Mouse (Mus musculus) ES-Bruce4 (cell line): ENCODE results near the gene Bahd1. TPM values are rescaled to one million over a fixed set of nuclear protein-coding genes. Genes with fewer than 3 reads are reported as not detected.
A peak's percentile ranks its signal among the peaks of the same experiment; 100 is the strongest.

Experiments
- H3K27ac ChIP-seq: 2 replicates; pipeline ENCODE4 v1.5.1; 2012; ENCODE audit warnings: low read length, inconsistent platforms; ENCODE audit not compliant: insufficient read depth
- H3K27me3 ChIP-seq: 2 replicates; pipeline ENCODE4 v1.6.1; 2012; ENCODE audit warnings: mild to moderate bottlenecking, low read length, inconsistent platforms; ENCODE audit not compliant: control insufficient read depth, poor library complexity, insufficient read depth, severe bottlenecking
- H3K36me3 ChIP-seq: 2 replicates; pipeline ENCODE4 v1.6.1; 2012; ENCODE audit warnings: inconsistent platforms, mild to moderate bottlenecking, low read length, moderate library complexity; ENCODE audit not compliant: control insufficient read depth, poor library complexity, insufficient read depth, severe bottlenecking
- H3K4me1 ChIP-seq: one replicate; pipeline ENCODE4 v1.8.1; 2011; ENCODE audit warnings: low read length; ENCODE audit not compliant: control insufficient read depth, insufficient read depth
- H3K4me3 ChIP-seq: 2 replicates; pipeline ENCODE4 v1.5.1; 2011; ENCODE audit warnings: low read depth, mild to moderate bottlenecking, low read length
- H3K9ac ChIP-seq: 2 replicates; pipeline ENCODE4 v1.6.1; 2012; ENCODE audit warnings: low read depth, mild to moderate bottlenecking, inconsistent platforms; ENCODE audit not compliant: poor library complexity, severe bottlenecking
- H3K9me3 ChIP-seq: replicated peaks from 2 replicates; pipeline ENCODE4 v1.6.1; 2012; ENCODE audit warnings: mild to moderate bottlenecking, low read length, inconsistent platforms; ENCODE audit not compliant: control insufficient read depth, poor library complexity, insufficient read depth, severe bottlenecking
- CTCF ChIP-seq: IDR thresholded peaks from one replicate; pipeline ENCODE4 v1.8.1; 2011; ENCODE audit warnings: low read depth, low read length
- EP300 ChIP-seq: IDR thresholded peaks from 2 replicates; pipeline ENCODE4 v1.6.1; 2011; ENCODE audit warnings: low read depth, low read length; ENCODE audit not compliant: insufficient read depth
- POLR2A ChIP-seq: IDR thresholded peaks from one replicate; pipeline ENCODE4 v1.8.1; 2011; ENCODE audit warnings: low read length; ENCODE audit not compliant: insufficient read depth
- polyA plus RNA-seq: library from polyadenylated mRNA; stranded (reverse); fragments of >200 nt; gene quantifications from 2 replicates; pipeline ENCODE4 v1.2.4, GENCODE M21; 2011; ENCODE audit warnings: low read depth; ENCODE audit not compliant: missing spikeins, insufficient read depth, insufficient read length

The Bahd1 gene
- polyA plus RNA-seq, 1 experiment = 12.2 TPM

DNA sequence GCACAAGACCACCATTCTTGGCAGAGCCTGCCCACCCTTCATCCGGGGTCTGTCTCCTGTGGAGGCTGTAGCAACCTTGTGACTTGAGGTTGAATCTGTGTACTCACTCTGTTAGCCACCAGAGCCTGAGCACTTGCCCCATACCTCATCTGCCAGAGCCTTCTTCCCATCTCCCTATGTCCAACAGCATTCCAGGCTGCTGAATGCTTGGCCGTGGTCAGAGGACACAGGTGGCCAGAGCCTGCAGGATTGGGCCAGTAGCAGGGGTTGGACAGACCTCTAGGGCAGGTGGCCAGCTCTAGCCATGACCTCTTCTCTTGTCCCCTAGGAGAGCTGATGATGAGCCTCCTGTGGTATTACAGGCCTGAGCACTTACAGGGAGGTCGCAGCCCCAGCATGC, 20.3 kb downstream of the Bahd1 start:
- no peak overlapping the region for H3K27ac ChIP-seq
- no peaks in the 10 kb centered on the region; the same call in 1 of the 2 replicates for H3K36me3 ChIP-seq
- no peaks in the 10 kb centered on the region for H3K4me1 ChIP-seq
- H3K27me3 ChIP-seq = no peaks in the 10 kb centered on the region
- H3K9ac ChIP-seq = no peak overlapping the region
- TF ChIP-seq CTCF (no peak), POLR2A (no peak), EP300 (no peak)
- H3K4me3 ChIP-seq = no peak overlapping the region
- H3K9me3 ChIP-seq = no peaks in the 10 kb centered on the region

DNA sequence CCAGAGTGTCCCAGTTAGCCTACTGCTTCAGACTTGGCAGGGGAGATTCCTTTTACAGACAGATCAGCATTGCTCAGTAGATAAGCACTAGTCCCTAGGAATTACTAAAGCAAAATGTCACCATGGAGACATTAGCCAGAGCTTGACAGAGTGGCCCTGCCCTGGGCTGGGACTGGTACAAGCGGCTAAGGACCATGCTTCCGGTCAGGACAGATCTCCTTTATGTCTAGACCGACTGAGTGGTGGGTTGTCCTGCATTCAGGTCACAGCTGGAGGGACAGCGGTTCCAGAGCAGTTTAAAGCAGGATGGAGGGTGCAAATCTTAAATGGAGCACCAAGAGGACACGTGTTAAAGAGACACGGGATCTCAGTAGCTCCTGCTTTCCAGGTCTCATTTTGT, 25.8 kb downstream of the Bahd1 start:
- Histone ChIP-seq H3K27me3 (no peaks in the 10 kb centered on the region), H3K9me3 (no peaks in the 10 kb centered on the region), H3K9ac (no peak overlapping the region), H3K4me1 (no peaks in the 10 kb centered on the region), H3K4me3 (peak overlapping the region; percentile 34), H3K27ac (no peak overlapping the region), H3K36me3 (no peaks in the 10 kb centered on the region; the same call in 1 of the 2 replicates)
- TF ChIP-seq CTCF = no peak
- TF ChIP-seq EP300 = no peak
- TF ChIP-seq POLR2A = no peak

DNA sequence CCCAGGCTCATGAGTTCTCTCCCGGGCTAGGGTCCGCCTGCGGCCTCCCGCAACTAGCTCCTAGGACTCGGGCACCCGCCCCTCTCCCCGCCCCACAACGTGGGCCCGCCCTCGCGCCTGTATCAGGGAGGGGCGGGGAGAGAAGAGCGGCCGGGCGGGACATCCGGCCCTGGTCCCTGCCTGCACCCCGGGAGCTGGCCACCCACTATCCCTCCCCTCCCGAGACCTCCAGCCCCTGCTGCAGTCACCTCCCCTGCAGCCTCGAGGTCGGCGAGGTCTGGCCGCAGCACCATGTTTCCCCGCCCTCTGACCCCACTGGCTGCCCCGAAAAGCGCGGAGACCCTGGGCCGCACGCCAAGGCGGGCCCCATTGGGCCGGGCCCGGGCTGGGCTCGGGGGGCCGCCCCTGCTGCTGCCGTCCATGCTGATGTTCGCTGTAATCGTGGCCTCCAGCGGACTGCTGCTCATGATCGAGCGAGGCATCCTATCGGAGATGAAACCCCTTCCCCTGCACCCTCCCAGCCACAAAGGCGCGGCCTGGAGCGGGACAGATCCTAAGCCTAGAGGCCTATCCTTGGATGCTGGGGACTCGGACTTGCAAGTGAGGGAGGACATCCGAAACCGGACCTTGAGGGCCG, 26.3 kb downstream of the Bahd1 start, which contains the start of gene Chst14:
Chst14 (plus strand) TSS at position 136 of the 637 bp plus-strand sequence.
- no peak within 1 kb of the TSS for H3K27ac ChIP-seq
- TF ChIP-seq CTCF (no peak), POLR2A (peak; percentile 15), EP300 (no peak)

DNA sequence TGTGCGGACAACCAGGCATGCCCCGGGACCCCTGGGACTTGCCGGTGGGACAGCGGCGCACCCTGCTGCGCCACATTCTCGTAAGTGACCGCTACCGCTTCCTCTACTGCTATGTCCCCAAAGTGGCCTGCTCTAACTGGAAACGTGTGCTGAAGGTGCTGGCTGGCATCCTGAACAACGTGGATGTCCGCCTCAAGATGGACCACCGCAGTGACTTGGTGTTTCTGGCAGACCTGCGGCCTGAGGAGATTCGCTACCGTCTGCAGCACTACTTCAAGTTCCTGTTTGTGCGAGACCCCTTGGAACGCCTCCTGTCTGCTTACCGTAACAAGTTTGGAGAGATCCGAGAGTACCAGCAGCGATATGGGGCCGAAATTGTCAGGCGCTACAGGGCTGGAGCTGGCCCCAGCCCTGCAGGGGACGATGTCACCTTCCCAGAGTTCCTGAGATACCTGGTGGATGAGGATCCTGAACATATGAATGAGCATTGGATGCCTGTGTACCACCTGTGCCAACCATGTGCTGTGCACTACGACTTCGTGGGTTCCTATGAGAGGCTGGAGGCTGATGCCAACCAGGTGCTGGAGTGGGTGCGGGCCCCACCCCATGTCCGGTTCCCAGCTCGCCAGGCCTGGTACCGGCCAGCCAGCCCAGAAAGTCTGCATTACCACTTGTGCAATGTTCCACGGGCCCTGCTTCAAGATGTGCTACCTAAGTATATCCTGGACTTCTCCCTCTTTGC, 27.0 kb downstream of the Bahd1 start:
- TF ChIP-seq CTCF (no peak), POLR2A (no peak), EP300 (no peak)
- Histone ChIP-seq H3K27me3 (no peaks in the 10 kb centered on the region), H3K27ac (no peak overlapping the region)

More for the DNA sequence above, 26.3 kb downstream of the Bahd1 start, which contains the start of gene Chst14:
- Histone ChIP-seq H3K9ac (peak within 1 kb of the TSS; percentile 62), H3K27me3 (no peaks in the 10 kb centered on the region), H3K4me1 (no peaks in the 10 kb centered on the region), H3K36me3 (no peaks in the 10 kb centered on the region; the same call in 1 of the 2 replicates), H3K4me3 (peak within 1 kb of the TSS; percentile 72), H3K9me3 (no peaks in the 10 kb centered on the region)

DNA sequence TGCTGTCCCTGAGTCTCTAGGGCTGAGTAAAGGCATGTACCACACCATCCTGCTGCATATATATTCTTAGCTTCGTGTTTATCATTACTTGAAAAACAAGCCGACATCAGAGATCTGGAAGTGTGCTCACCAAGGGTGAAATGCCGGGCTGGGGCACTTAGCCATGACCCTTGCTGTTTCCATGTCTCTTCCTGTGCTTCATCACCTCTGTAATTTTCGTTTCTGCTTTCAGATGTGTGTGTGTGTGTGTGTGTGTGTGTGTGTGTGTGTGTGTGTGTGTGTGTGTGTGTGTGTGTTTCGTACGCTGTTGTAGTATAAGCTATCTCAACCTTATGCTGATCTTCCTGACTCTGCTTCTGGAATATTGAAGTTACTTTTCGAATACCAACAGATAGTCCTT, 41.2 kb downstream of the Bahd1 start:
- no peaks in the 10 kb centered on the region for H3K9me3 ChIP-seq
- H3K4me3 ChIP-seq = no peak overlapping the region
- TF ChIP-seq EP300 (no peak), POLR2A (no peak), CTCF (no peak)
- H3K27ac ChIP-seq = no peak overlapping the region
- peaks cover 2% of the 10 kb centered on the region; the same call in 1 of the 2 replicates for H3K27me3 ChIP-seq
- H3K9ac ChIP-seq = no peak overlapping the region
- H3K36me3 ChIP-seq = no peaks in the 10 kb centered on the region
- H3K4me1 ChIP-seq = no peaks in the 10 kb centered on the region

More for the DNA sequence above, 27.0 kb downstream of the Bahd1 start:
- no peaks in the 10 kb centered on the region for H3K36me3 ChIP-seq
- peak overlapping the region; percentile 62 for H3K9ac ChIP-seq
- H3K4me1 ChIP-seq = no peaks in the 10 kb centered on the region
- H3K9me3 ChIP-seq = no peaks in the 10 kb centered on the region
- peak overlapping the region; percentile 72 for H3K4me3 ChIP-seq

DNA sequence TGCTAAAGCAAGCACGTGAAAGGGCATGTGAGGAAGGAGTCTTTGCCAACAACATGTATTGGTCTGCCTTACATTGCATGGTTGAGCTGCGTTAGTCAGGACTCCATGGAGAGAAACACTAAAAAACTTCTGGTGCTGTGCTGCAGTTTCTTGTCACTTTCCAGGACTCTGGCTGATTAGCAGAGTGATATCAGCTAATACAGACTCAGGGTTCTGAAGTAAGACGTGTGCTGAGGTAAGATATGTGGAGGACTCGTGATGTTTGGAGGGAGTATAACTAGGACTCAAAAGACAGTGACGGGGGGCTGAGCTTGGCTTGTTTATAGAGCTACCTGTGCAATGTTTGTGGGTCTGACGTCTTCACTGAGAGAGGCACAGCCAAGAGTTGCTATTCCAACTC, 43.1 kb downstream of the Bahd1 start:
- H3K27me3 ChIP-seq = no peaks in the 10 kb centered on the region
- H3K27ac ChIP-seq = no peak overlapping the region
- H3K9ac ChIP-seq = no peak overlapping the region
- no peaks in the 10 kb centered on the region for H3K36me3 ChIP-seq
- H3K4me3 ChIP-seq = no peak overlapping the region
- H3K9me3 ChIP-seq = no peaks in the 10 kb centered on the region
- no peaks in the 10 kb centered on the region for H3K4me1 ChIP-seq
- TF ChIP-seq CTCF = no peak
- TF ChIP-seq EP300 = no peak
- no peak for TF ChIP-seq POLR2A
